8 mouse cellular contexts compared by ENCODE assay signal in the genomic region with DNA sequence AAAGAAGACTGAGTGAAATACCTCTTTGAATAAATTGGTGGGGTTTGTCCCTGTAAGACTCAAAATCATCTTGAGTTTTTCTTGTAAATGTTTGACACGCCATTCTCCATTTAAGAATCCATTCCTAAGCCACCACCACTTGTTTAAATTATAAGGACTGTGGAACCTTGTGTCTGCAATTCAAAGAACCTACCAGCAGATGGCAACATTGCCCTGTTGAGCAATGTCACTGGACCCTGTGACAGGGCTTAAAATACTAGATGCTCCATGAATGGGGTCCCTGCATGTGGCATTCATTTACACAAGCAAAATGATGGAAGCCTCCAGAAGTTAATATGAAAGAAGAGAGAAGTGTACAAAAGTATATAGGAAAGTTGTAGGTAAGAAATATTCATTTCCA.
DNase-seq lines count a peak whose midpoint lies in the region; ATAC-seq lines count a peak whose summit lies in the region.
"Had no signal": no experiment of that assay in that cellular context is flagged by ENCODE, and none has a peak within 500 bp of the region (broad histone marks: within the 10 kb centered on the region; RNA-seq: fewer than 3 reads in every experiment).

No protein-coding gene starts in this region.

- no peak overlapping the region for H3K4me2 ChIP-seq in hindbrain, embryonic 14.5 days (replicated peaks)
- H3K4me2 ChIP-seq: hindbrain, embryonic 15.5 days had no signal

- ATAC-seq in hindbrain, embryonic 14.5 days (ENCODE audit: low FRiP score): no peak

- no peak overlapping the region for H3K9ac ChIP-seq in hindbrain, embryonic 14.5 days
- H3K9ac ChIP-seq: hindbrain, embryonic 15.5 days had no signal

- intact Hi-C loops in left cerebral cortex, postnatal 10 days (cut with DNase I): loop anchor here (2.0 kb wide), 1 partner anchor 477 kb away; the partner anchor contains the start of gene Grm8

- 63% methylated on average over 1 of the region's 1 CpGs for WGBS in hindbrain, embryonic 14.5 days

- H3K9me3 ChIP-seq in hindbrain, embryonic 14.5 days (ENCODE audit: control insufficient read depth, low read length): peaks cover 11% of the 10 kb centered on the region

- no peaks in the 10 kb centered on the region for H3K27me3 ChIP-seq in hindbrain, embryonic 14.5 days (ENCODE audit: control insufficient read depth, insufficient read depth, low read length)
- H3K27me3 ChIP-seq: hindbrain, embryonic 15.5 days had no signal

- no peak overlapping the region for H3K27ac ChIP-seq in hindbrain, embryonic 14.5 days
- H3K27ac ChIP-seq: hindbrain, embryonic 15.5 days had no signal

- no peak overlapping the region for H3K4me3 ChIP-seq in hindbrain, embryonic 14.5 days (replicated peaks; ENCODE audit: low read length)
- H3K4me3 ChIP-seq: hindbrain, embryonic 15.5 days had no signal

- peak; percentile 32 for DNase-seq in right cerebral cortex, adult 18-20 months
- no peak for DNase-seq in right cerebral cortex, postnatal 25 days
- peak; percentile 26 for DNase-seq in adrenal gland, adult 2 months
- peak; percentile 42 for DNase-seq in embryo, embryonic 11.5 days (ENCODE audit: low read depth, low spot score)
- DNase-seq in hindbrain, embryonic 14.5 days (ENCODE audit: low spot score): peak; percentile 70
- DNase-seq in left cerebral cortex, postnatal 10 days (ENCODE audit: extremely low spot score in 1 of 2, low spot score in 2 of 2): peak; percentile 22 to 24
- peak; percentile 81 for DNase-seq in retina, embryonic 14.5 days (ENCODE audit: low spot score)

- no peaks in the 10 kb centered on the region for H3K4me1 ChIP-seq in hindbrain, embryonic 14.5 days (replicated peaks; ENCODE audit: control insufficient read depth, insufficient read depth, low read length)
- H3K4me1 ChIP-seq: hindbrain, embryonic 15.5 days had no signal

- no peaks in the 10 kb centered on the region for H3K36me3 ChIP-seq in hindbrain, embryonic 14.5 days (replicated peaks; ENCODE audit: control insufficient read depth, insufficient read depth)
- H3K36me3 ChIP-seq: hindbrain, embryonic 15.5 days had no signal
